Mouse (Mus musculus) heart, postnatal 0 days (tissue): ENCODE data around the gene Ninj1.
A peak's percentile ranks its signal among the peaks of the same experiment; 100 is the strongest.

Experiments
- CTCF ChIP-seq: IDR thresholded peaks from 2 replicates; pipeline ENCODE4 v1.5.1; 2016; ENCODE audit warnings: antibody characterized with exemption, control low read depth, low read depth
- EP300 ChIP-seq: IDR thresholded peaks from 2 replicates; pipeline ENCODE4 v1.6.1; 2016; ENCODE audit warnings: antibody characterized with exemption, low read depth

DNA sequence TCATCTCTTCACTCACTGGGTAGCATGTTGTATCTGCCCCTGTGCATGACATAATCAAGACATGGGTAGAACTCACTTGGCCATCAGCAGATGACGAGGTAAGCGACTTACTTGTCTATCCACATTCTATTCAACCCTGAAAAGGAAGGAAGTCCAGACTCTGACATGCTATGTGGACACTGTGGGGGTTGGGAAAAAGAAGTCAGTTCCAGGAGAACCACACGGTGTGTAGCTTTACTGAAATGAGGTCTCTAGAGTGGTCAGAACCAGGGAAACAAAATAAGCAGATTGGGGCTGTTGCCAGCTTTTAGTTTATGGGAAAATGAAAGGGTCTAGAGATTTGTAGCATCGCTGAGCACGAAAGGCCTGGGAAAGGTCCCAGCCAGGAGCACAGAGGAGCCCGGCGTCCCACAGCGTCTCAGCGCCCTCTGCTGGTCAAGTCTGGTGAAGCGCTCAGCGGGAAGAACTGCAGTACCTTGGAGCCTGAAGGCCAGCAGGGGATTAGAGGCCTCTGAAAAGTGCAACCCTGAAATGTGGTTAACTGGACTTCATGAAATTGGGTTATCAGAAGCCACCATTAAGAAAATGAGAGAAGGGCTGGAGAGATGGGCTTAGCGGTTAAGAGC lies 14.2 kb upstream of the Ninj1 start:
- TF ChIP-seq CTCF (peak; percentile 97), EP300 (no peak)
